Mouse (Mus musculus) cerebellum, adult 2 months (tissue): Measurements from ENCODE around the gene Mllt10. TPM values are rescaled to one million over a fixed set of nuclear protein-coding genes. Genes with fewer than 3 reads are reported as not detected.
A peak's percentile ranks its signal among the peaks of the same experiment; 100 is the strongest.

Source experiments
- DNase-seq, 2 experiments: peaks; one replicate each; pipeline ENCODE4 v3.0.0; 2021
- H3K27ac ChIP-seq: fragments of 200-500 bp; 2 replicates; pipeline ENCODE4 v1.5.1; 2012; ENCODE audit warnings: low read length, control low read depth, inconsistent platforms; ENCODE audit not compliant: insufficient read depth
- H3K27me3 ChIP-seq: fragments of 200-500 bp; 2 replicates; pipeline ENCODE4 v1.6.1; 2012; ENCODE audit warnings: inconsistent platforms, mild to moderate bottlenecking, low read length, moderate library complexity; ENCODE audit not compliant: control insufficient read depth, insufficient read depth
- H3K4me1 ChIP-seq: fragments of 200-500 bp; 2 replicates; pipeline ENCODE4 v1.6.1; 2011; ENCODE audit warnings: low read length; ENCODE audit not compliant: control insufficient read depth, insufficient read depth
- H3K4me3 ChIP-seq: fragments of 200-500 bp; replicated peaks from 2 replicates; pipeline ENCODE3; 2011; ENCODE audit warnings: mild to moderate bottlenecking, low read depth, low read length, control low read depth; ENCODE audit not compliant: insufficient read depth
- CTCF ChIP-seq: fragments of 200-500 bp; IDR thresholded peaks from 2 replicates; pipeline ENCODE4 v1.5.1; 2011; ENCODE audit warnings: low read depth, mild to moderate bottlenecking, control low read depth, low read length, moderate library complexity, borderline replicate concordance; ENCODE audit not compliant: insufficient read depth
- POLR2A ChIP-seq: fragments of 200-500 bp; IDR thresholded peaks from 2 replicates; pipeline ENCODE4 v1.6.1; 2011; ENCODE audit warnings: low read length, control low read depth, borderline replicate concordance; ENCODE audit not compliant: insufficient read depth
- WGBS: fragments of 180-500 bp; shearing (Covaris S2); methylation state at CpG from one replicate; pipeline ENCODE4 v1.1.7; 2018; 5-methylcytosine and 5-hydroxymethylcytosine counted together
- polyA plus RNA-seq: library from polyadenylated mRNA; depleted of rRNA; stranded (reverse); fragments of >200 nt; gene quantifications from 2 replicates; pipeline ENCODE4 v1.2.3, GENCODE M21; 2012; rRNA removed

Mllt10 gene
- polyA plus RNA-seq, 1 experiment, result 45.6 TPM

- no peak for TF ChIP-seq POLR2A
- no peak for TF ChIP-seq CTCF
- WGBS, result 35% methylated on average over 2 of the region's 2 CpGs
- H3K4me3 ChIP-seq, result no peak overlapping the region
- peak; percentile 22 to 31 for DNase-seq
- no peak overlapping the region for H3K27ac ChIP-seq
- H3K27me3 ChIP-seq, result no peaks in the 10 kb centered on the region
- H3K4me1 ChIP-seq, result no peaks in the 10 kb centered on the region
Observed at GRCm38 (mm10) chr2:18229279-18229678, 174.2 kb downstream of the Mllt10 start.

DNA sequence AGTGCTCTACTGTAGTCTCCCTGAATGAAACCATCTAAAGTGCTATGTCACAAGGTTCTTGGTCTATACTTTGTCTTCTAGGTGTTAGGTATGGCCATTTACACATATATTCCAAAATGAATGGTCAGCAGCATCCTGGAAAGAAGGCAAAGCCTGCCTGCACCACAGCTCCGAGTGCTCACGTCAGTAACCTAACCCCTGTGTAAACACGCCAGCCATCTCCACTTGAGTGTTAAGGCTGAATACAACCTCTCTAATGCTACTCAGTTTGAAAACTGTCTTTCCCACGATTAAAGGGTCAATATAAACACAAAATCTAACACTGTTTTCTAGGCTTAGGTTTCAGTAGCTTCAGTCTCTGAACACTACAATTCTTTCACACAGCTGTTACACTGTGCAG, 176.1 kb downstream of the Mllt10 start:
- 92% methylated on average over 4 of the region's 4 CpGs for WGBS
- TF ChIP-seq CTCF, result no peak
- no peak for TF ChIP-seq POLR2A
- DNase-seq, result no peak

GRCm38 (mm10) chr2:18232883-18233567, 178.0 kb downstream of the Mllt10 start:
- TF ChIP-seq CTCF (no peak), POLR2A (no peak)
- Histone ChIP-seq H3K4me3 (no peak overlapping the region), H3K4me1 (no peaks in the 10 kb centered on the region), H3K27ac (no peak overlapping the region), H3K27me3 (no peaks in the 10 kb centered on the region)
- WGBS, result 60% methylated on average over 5 of the region's 5 CpGs
- DNase-seq, result no peak

More for the DNA sequence above, 176.1 kb downstream of the Mllt10 start:
- H3K4me3 ChIP-seq, result no peak overlapping the region
- H3K27ac ChIP-seq, result no peak overlapping the region
- H3K27me3 ChIP-seq, result no peaks in the 10 kb centered on the region
- no peaks in the 10 kb centered on the region for H3K4me1 ChIP-seq

DNA sequence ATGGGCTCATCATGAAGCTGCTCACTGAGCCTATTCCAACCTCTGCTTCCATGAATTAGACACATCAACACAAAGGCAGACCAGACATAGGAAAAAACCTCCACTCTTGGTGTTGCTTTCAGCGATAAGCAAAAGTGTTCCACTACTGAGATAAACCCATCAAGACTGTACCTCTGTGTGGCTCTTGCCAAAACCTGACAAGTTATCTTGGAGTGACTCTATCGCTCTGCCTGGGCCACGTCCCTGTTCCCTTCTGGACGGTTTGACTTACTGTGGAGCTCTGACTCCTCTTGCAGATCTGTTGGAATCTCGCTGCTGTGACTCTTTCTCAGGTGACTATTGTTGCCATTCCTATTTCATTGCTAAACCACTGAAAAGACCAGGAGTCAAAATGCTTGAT, 180.5 kb downstream of the Mllt10 start:
- WGBS, result 86% methylated on average over 5 of the region's 5 CpGs
- Histone ChIP-seq H3K27me3 (no peaks in the 10 kb centered on the region), H3K4me3 (no peak overlapping the region), H3K4me1 (no peaks in the 10 kb centered on the region), H3K27ac (no peak overlapping the region)
- TF ChIP-seq POLR2A, result no peak
- TF ChIP-seq CTCF, result no peak
- no peak for DNase-seq

GRCm38 (mm10) chr2:18249224-18249623, 194.2 kb downstream of the Mllt10 start:
- Histone ChIP-seq H3K4me3 (no peak overlapping the region), H3K27me3 (no peaks in the 10 kb centered on the region), H3K4me1 (no peaks in the 10 kb centered on the region), H3K27ac (no peak overlapping the region)
- TF ChIP-seq CTCF (no peak), POLR2A (no peak)
- WGBS, result 86% methylated on average over 3 of the region's 3 CpGs
- DNase-seq, result no peak

Other genes with a start within 250 kb of the Mllt10 start
- not detected in 2 replicates for gene H2al2a, start 58.3 kb upstream of the Mllt10 start, polyA plus RNA-seq
- 2.6 and 3.0 TPM in 2 replicates for gene A930004D18Rik, start 17.5 kb upstream of the Mllt10 start, polyA plus RNA-seq
- 4.8 and 5.7 TPM in 2 replicates for gene Skida1, start 6.2 kb upstream of the Mllt10 start, polyA plus RNA-seq